Mouse (Mus musculus) left cerebral cortex, adult 18-20 months (tissue): Measurements from ENCODE around the gene Angel2. TPM values are rescaled to one million over a fixed set of nuclear protein-coding genes. Genes with fewer than 3 reads are reported as not detected.
A peak's percentile ranks its signal among the peaks of the same experiment; 100 is the strongest.

Experiments
- DNase-seq, 2 experiments: peaks; one replicate each; pipeline ENCODE4 v3.0.0; 2021 to 2022; ENCODE audit warnings: low spot score in 2 of 2, mixed read lengths in 1 of 2
- total RNA-seq, 2 experiments: library from RNA; stranded (reverse); gene quantifications; 2 replicates each; pipeline ENCODE4 v1.2.3; 2021

Gene Angel2
- total RNA-seq, 2 experiments from 2014 or later: 56.2 to 56.7 TPM

DNA sequence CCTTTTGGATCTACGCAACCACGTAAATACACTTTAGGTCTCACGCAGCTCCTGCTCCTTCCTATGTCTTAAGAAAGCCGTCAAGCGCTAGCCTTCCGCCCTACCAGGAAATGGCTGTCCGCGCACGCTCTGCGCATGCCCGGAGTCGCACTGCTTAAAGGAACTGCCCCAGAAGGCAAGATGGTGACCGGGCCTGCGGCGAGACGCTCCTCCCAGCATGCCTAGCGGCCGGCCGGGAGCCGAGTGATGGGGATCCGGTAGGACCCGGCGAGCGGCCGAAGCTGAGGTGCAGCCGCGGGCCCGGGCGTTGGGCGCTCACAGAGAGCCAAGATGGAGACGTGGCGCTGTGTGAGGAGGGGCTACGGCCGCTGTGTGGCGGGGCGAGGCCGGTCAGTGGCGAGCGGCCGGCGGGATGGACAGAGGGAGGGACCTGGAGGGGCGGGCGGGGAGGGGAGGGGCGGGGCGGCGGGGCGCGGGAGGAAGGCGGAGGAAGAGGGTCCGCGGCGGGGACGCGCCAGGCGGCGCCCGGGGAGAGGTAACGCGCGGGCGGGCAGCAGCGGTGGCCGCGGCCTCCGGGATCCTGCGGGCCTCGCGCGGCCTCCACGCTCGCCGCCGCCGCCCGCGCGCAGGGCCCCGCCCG is 3.6 kb downstream of the Angel2 start:
- peak; percentile 98 for DNase-seq

DNA sequence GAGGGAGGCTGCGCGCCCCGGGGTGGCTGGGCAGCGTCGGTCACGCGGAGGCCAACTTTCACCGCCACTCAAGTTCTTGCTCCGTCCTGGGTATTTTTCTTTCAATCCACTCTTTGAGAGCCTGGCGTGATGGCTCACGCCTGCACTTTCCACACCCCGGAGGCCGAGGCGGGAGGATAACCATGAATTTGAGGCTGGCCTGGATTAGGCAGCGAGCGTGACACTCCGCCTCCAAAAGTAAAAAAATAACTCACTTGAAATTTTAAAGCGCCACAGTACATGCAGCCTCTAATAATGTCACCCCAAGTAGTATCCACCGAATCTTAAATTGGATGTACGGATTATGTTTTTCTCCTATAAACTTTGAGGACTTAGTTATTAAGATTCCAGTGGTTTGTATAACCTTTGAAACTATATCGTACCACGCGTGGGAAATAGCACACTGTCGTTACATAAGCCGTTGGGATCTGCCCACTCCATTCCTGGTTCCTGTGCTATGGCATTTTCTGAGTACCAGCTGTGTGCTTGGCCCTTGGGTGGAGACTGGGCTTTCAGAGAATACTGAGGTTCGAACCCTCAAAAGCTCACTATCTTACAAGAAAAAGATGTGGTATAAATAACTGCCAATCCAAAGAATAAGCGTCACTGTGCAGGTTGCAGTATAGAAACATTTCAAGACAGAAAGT is 4.2 kb downstream of the Angel2 start:
- DNase-seq: peak; percentile 33 to 58

DNA sequence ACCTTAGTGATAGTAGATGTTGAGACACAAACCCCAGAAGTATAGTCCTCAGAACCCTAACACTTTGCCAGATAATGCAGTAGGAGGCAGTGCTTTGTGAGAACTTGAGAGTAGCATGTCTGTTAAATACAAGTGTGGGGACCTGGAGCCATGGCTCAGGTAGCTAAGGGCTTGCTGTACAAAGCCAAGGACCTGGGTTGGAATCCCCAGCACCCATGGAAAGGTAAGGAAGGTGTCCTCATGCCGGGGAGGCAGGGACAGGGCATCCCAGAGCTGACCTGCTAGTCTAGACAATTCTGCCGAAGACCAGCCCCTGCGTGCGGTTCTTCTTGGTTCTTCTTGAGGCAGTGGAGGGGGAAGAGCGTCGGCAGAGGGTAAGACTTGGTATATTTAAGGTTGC is 5.3 kb downstream of the Angel2 start:
- no peak for DNase-seq

DNA sequence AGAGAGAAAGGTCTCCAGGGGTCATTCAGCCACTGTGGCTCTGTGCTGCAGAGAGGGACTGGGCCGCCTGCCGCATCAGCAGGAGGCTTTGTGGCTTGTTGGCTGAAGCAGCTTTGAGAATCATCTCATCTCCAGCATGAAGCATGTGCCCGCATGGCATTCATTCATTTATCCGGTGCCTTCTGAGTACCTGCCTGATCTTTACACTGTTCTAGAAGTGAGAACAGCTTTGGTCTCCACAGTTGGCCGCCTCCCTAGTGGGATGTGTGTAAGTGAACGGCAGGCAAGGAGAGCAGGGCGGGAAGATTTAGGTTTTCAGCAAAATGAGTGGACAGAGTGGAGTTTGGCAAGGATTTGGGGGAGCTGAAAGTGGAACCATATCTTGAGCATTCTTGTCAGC is 14.9 kb downstream of the Angel2 start:
- DNase-seq: no peak

DNA sequence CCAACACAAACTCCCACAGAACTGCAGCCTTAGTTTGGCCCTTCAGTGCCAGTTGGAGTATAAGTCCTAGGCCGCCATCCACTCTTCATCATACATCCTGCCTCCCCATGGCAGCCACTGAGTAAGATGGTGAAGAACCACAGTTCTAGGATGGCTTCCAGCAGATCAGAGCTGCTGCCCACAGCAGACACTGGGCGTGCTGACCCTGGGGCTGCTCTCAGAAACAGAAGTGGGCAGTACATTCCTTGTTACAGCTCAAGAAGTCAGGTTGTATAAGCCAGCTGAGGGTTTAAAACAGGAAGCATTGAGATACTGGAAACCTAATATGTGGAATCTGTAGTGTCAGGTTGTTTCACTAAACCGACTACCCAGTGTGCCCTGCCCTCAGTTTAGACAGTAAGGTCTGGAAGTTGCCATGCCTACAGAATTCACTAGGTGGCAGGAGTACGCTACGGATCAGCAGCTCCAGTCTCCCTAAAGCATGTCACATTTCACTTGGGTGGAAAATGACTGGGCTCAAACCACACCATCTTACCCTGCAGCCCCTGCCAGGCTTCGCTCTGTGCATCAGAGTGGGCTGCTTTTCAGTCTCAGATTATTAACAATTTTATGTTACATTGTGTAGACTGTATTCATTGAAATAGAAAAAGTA is 19.3 kb downstream of the Angel2 start:
- peak; percentile 72 to 82 for DNase-seq

DNA sequence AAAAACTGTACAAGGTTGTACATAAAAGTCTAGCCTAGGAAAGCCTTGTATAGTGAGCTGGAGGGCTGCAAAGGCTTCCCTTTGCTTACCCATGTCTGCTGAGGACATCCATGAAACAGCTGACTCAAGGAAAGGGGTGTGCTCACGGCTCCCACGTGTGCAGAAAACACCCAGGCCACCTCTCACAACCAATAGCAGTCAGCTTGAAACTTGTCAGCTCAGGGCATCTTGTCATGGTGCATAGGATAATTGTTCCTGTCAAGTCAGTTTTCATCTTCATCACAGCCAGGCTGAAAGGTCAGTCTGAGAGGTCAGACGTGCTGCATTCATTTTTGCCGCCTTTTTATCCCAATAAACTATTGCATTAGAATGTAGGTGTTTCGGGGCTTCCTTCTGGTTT is 23.1 kb downstream of the Angel2 start:
- DNase-seq: no peak

DNA sequence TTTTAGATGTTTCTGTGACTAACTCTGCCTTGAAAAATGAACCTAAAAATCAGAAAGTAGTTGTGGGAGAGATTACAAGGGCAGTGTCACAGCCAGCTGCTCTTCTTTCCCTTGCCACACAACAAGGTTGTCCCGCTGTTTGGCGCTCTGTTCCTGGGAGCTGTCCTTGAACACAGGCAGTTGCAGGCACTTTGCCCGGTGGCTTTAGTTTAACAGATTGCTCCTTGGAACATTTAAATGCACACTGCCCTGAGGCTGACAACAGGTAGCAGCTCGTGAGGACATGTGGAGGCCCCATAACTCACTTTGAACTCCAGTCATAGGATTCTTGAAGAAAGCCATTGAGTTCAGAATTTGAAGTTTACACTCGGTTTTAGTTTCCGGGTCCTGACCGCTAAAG is 23.5 kb downstream of the Angel2 start:
- DNase-seq: no peak

DNA sequence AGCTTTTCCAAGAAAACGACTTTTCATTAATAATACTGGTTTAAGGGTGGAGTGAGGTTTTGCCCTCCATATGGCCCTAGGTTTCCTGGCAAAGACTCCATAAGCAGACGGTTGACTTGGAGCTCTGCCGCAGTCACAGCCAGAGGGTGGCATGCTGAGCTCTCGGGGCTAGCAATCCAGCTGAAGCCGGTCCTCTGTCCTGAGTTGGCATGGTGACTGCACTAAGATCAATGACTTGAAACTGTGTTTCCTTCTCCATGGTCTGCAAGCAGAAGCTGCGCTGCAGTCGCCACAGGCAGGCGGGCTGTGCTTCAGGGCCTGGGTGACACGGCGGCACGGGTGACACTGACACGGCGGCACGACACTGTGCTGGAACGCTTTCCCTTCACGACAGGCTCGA is 23.9 kb downstream of the Angel2 start:
- DNase-seq: no peak

DNA sequence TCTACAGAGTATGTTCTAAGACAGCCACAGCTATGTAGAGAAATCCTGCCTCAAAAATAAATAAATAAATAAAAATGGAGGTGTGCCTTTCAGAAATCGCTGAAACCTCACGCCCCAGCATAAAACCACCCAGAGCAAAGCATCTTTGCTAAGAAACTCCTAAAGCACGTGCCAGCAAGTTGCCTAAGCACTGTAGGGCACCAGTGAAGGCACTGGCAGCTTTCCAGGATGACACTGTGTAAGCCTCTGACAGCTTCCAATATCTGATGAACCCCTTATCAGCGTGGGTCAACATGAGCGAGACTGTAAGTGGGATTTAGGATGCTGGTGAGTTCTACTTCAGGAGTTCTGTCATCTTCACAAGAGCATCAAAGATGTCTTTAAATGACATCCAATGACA is 26.1 kb downstream of the Angel2 start:
- DNase-seq: no peak

DNA sequence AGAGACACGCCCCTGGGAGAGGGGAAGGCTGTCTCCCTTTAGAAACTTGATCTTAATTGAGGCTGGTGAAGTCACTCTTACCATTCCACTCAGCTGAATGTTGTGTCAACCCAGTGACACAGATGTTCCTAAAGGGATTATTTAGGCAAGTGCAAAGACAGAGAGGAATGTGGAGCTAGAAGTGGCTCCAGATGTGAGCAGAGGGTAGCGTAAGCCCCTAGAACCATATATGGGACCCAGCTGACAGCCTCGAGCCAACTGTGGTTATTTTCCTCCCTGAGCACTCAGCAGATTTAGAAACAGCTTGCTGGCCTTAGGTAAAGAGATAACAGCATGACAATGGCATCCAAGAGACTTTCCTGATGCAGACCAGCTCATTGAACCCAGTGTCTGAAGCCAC is 28.1 kb downstream of the Angel2 start:
- no peak for DNase-seq

DNA sequence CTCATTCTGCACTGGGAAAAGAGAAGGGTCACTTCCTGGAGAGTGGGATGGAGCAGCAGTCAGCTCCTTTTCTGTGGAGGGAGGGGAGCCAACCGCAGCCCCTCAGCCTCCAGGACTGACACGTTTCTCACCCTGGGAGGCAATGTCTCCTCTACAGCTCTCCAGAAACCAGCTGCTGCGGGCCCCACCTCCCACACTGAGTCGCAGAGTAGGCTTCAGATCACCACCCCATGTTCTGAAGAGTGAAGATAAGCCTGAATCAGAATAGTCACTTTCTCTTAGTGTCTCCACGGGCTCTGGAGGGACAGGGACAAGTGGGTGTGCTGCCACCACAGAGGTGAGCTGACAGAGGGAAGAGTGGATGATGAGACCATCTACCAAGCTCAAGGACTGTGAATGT is 33.9 kb downstream of the Angel2 start:
- no peak for DNase-seq

DNA sequence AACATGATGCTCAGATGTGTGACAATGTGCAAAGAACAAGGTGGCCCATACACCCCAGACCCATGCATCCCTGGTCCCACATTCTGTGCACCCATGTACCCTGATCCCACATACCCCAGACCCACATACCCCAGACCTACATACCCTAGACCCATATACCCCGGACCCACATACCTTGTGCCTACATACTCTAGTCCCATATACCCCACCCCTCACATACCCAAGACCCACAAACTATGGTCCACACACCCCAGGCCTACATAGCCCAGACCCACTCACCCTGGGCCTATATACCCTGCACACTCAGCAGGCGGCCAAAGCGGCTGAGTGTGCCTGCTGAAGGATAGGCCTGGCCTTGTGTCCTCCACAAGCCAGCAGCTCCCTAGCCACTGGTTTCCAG is 37.8 kb downstream of the Angel2 start:
- DNase-seq: no peak

DNA sequence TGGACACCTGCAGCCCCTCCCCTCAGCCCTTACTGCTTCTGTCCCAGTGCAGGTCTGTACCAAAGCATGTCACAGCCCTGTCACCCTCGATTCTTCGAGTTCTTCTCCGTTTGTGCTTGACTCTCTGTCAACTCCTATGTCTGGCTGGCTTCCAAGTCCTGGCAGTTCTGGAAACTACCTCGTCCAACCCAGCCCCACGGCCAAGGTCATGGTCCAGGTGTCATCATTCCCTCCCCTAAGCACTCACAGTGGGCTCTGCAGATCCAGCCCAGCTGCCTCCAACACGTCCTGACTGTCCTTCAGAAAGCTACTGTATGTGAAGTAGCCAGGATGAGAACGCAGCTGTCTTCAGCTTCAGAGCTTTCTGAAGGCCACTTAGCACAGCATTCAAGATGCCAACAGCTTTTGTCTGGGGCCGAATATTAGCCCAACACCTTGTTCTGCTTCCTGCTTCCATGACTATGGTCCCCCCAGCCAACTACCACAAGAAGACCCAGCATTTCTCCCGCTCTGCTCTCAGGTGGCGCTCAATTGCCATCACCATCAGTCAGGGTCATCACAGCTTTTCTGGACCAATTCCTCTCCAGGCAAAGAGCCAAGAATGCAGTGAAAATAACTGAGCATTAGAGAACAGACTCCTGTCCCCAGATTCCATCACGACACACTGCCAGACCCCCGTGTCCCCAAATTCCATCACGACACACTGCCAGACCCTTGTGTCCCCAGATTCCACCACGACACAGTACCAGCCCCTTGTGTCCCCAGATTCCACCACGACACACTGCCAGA is 40.3 kb downstream of the Angel2 start:
- no peak for DNase-seq

DNA sequence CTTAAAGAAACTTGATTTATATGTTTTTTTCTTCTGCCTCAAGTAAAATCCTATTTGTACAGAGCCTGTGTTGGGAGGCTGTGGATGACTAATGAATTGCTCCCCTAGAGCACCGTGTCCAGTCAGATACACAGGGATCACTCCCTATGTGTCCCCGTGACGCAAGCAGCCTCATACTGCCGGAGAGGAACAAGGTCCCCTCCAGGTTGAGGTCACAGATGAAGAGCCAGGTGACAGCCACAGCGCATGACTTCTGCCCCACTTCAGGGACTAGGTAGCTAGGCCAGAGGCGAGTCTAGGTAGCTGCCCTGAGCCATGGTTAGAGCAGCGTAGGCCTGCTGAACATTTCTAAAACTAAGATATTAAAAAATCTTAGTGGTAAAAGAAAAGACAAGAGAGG is 43.1 kb downstream of the Angel2 start:
- DNase-seq: no peak

DNA sequence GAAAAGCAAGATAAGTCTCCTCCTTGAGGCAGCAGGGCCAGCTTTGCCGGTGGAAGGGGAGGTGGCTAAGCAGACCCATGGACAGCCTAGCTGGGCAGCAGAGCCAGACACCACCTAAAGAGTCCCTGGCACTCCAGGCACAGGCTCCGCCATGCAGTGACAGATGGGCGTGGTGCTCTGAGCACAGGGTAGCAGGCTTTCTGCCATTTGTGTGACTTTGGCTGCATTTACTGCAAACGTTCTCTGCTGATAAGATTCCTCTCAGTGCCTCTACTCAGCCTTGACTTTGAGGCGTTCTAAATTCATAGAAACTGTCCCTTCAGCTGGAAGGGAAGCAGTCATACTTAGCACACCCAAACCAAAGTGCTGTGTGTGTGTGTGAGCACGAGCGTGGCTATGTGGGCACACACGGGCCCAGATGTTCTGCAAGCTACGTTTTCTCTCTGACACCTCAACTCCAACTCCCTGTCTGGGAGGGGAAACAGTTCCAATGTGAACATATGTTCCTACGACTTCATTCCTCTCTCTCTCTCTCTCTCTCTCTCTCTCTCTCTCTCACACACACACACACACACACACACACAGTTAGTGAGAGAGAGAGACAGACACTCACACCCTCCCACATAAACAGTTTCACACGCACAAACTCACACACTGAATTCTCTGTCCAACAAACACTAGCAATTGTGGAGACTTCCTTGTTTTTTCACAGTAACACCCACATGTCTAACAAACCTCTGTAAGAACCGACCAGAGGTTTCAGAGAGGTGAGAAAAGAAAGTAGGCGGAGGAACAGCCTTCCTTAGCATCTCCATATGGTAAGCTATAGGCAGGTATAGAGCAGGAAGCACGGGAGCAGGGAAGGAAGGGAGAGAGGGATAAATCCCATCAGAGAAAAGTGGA is 47.0 kb downstream of the Angel2 start:
- peak in 1 of 2 experiments; percentile 20 for DNase-seq

DNA sequence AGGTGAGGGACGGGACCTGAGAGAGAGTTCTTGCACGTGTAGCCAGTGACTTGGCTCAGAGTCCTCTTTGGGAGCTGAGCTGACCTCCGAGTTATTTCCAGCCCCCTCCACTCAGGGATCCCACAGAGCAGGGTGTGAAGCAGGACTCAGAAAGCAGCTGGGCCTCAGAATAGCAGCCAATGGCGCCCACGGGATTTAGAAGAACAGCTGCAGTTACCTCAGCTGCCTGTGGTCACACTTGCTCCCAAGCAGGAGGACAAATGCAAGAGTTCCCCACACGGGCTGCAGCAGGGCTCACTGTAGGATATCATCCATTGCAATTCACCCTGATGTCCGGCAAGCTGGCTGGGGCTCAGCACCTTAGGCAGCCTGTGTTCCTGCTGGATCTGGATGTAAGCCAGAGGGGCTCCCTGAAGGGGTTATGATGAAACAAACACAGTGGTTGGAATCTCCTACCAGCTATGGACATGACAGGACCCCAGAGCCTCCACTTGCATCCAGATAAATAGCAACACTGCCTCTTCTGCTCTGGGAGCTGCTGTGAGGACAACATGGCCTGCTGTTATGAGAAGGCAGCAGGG is 47.8 kb downstream of the Angel2 start:
- DNase-seq: peak in 1 of 2 experiments; percentile 21

DNA sequence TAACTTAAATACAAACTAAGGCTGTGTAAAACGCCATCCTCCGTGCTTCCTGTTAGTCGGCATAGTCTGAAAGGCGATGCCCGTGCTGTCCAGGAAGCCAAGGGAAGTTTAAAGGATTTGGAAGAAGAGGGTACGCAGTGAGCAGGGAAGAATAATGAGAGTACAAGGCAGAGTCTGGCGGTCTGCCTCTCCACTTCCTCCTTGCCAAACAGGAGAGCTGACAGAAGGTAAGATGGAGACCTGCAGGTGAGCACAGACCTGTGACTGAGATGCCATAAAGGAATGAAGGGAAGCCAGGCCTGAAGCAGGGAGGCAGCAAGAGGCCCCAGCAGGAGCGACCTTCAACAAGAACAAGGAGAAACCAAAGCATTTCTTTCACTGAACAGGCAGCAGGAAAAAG is 49.3 kb downstream of the Angel2 start:
- no peak for DNase-seq

DNA sequence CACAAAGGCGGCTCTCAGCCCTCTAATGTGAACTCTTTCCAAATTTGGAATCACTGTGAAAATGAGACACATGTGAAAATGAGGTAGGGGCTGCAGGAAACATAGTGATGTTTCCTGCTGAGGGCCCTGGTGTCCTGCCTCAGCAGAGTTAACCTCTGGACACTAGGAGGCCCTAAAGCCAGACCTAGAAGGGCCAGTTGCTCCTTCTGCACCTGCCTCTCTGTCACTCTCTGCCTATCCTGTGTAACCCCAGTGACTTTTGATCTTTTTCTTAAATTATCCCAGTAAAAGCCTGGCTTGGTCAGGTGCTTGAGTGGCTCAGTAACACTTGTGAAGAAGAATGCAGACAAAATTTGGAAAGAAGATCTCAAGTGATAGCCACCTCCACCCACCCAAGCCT is 49.9 kb downstream of the Angel2 start:
- DNase-seq: no peak

DNA sequence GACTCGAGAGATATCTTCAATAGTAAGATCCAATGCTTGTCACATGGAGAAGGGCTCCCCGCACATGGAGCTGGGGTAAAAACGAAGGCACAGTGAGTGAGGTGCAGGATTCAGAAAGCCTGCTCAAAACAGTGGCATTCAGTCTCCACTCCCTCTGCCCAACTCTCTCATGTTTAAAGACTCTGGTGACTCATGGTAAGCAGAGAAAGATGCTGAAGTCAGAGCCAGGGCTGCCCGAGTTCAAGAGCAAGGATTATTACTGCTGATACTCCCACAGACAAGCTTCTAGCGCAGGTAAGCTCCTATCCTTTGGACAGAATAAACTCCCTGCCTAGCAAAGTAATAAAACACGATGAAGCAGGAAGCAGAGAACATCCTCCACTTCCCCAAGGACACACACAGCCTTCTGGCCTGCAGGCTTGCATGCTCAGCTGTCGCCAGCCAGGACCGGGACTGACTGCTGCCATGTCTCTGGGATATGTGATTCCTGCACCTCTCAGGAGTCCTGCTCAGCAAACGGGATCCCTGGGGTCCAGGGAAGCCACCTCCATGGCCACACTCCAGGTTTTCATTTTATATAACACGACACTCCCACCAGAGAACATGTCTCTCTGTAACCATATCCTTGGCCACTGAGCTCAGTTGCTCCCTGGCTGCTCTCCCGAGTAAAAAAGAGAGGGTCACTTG is 52.1 kb downstream of the Angel2 start:
- no peak for DNase-seq

DNA sequence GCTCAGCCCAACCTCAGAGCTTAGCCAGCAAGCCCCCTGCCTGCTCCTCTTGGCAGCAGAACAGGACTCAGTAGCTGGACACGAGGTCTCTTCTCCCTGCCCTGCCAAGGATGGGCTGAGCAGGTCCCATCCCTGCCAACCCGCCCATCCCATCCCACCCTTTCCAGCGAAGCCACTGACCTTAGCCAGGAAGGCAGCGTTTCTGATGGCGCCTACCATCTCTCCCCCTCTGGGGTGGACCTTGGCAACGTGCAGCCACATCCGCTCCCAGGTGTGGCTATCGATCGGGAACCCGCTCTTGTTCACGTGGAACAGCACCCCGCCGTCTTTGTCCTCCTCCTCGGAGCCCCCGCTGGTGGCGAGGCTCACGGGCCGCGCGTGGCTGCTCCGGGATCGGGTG is 53.1 kb downstream of the Angel2 start:
- DNase-seq: no peak
